Mouse (Mus musculus): ENCODE measurements around the gene Zfp109.

Gene Zfp109

GRCm38 (mm10) chr7:24207488-24208261 is 29.7 kb downstream of the Zfp109 start:
- DNase-seq (ENCODE audit: low spot score) = peak; percentile 54

DNA sequence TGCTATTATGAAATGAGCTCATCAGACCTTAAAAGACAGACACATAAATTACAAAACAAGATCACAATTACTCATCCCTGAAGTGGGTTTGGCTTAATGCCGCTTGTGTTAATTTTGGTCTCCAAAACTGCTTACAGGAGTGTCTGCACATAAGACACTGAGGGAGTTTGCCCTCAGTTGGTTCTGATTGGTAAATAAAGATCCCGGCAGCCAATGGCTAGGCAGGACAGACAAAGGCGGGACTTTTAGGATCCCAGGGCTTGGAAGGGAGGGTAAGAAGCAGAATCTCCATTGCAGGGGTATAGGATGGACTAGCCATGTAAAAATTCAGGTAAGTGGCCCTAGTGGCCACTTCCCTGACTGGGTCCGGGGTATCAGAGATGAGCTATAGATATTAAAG is 40.4 kb downstream of the Zfp109 start:
- DNase-seq (ENCODE audit: low spot score) = no peak

DNA sequence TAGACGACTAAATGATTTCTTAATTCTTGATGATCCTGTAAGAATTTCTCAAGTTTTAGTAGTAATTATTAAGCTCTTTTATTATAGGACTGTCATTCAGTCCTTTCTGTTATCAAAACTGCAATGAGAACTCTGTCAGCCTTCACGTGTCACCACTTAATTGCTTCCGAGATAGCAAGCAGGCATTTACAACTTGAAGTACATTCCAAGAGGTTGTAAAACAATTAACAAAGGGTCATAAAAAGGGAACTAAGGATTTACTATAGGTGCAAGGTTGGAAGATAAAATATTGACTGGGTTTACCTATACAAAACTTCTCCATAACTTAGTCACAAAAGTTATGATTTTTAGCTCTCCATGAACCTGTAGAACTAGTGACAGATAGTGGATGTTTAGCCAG is 44.2 kb downstream of the Zfp109 start:
- DNase-seq (ENCODE audit: low spot score) = no peak

- DNase-seq (ENCODE audit: low spot score) = no peak
Measured at GRCm38 (mm10) chr7:24191361-24191760, 46.0 kb downstream of the Zfp109 start.

GRCm38 (mm10) chr7:24189571-24189944 is 47.8 kb downstream of the Zfp109 start:
- DNase-seq (ENCODE audit: low spot score) = no peak

DNA sequence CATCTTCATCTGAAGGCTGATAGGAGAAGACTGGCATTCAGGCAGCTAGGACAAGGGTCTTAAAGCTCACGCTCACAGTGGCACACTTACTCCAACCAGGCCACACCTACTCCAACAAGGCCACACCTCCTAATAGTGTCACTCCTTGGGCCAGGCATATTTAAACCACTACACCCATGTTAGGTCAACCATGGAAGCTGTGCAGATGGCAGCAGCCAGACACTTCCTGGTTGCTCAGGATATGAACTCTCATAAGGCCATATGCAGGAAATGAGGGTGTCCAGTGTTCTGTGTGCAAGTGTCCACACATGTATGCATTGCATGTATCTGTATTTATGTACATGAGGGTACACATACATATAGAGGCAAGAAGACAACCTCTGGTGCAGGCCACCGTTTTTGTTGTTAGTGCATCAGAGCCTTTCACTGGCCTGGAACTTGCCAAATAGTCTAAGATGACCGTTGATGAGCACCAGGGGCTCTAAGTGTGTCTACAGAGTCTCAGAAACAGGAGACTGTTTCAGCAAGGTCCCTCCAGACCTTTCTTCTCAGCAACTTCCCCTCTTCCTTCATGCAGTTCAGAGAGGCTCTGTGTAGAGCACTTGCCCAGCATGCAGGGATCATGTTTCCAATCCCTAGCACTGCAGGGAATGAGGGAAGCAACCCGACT is 48.3 kb downstream of the Zfp109 start:
- no peak for DNase-seq (ENCODE audit: low spot score)

- no peak for DNase-seq (ENCODE audit: low spot score)
Measured at GRCm38 (mm10) chr7:24187611-24188010, 49.7 kb downstream of the Zfp109 start.

All from left cerebral cortex, adult 11 months (tissue).